Mouse (Mus musculus) liver, embryonic 14.5 days (tissue): Measurements from ENCODE around the gene Cacna1c. TPM values are rescaled to one million over a fixed set of nuclear protein-coding genes. Genes with fewer than 3 reads are reported as not detected.

Source experiments
- ATAC-seq: fragments of 200-750 bp; cut with Nextera tagmentation; 2 replicates; pipeline ENCODE4 v1.8.0; 2017; ENCODE audit warnings: moderate number of reproducible peaks, mild to moderate bottlenecking, moderate library complexity; ENCODE audit not compliant: insufficient read depth
- DNase-seq, 3 experiments: peaks; one replicate each; pipeline ENCODE4 v3.0.0-alpha.2; 2012 to 2013; ENCODE audit warnings: low read depth in 3 of 3, low spot score in 3 of 3
- H3K27ac ChIP-seq: fragments of 300-500 bp; sonication (generic); 2 replicates; pipeline ENCODE4 v1.5.1; 2014; ENCODE audit warnings: moderate library complexity, mild to moderate bottlenecking, control low read depth, inconsistent platforms
- H3K27me3 ChIP-seq: fragments of 300-500 bp; sonication (generic); 2 replicates; pipeline ENCODE4 v1.6.1; 2014; ENCODE audit warnings: mild to moderate bottlenecking, low read length, moderate library complexity; ENCODE audit not compliant: control insufficient read depth, insufficient read depth
- H3K36me3 ChIP-seq: fragments of 300-500 bp; sonication (generic); replicated peaks from 2 replicates; pipeline ENCODE4 v1.6.1; 2014; ENCODE audit warnings: low read depth; ENCODE audit not compliant: control insufficient read depth, insufficient read depth
- H3K4me1 ChIP-seq, 2 experiments: fragments of 200-500 bp in 1 of 2; fragments of 300-500 bp in 1 of 2; sonication (generic) in 1 of 2; replicated peaks; 2 replicates each; pipeline ENCODE4 v1.6.1; 2012 to 2014; ENCODE audit warnings: antibody characterized with exemption in 1 of 2, inconsistent platforms in 1 of 2, low read length in 1 of 2; ENCODE audit not compliant: control insufficient read depth in 2 of 2, insufficient read depth in 2 of 2
- H3K4me2 ChIP-seq: fragments of 300-500 bp; sonication (generic); 2 replicates; pipeline ENCODE4 v1.6.1; 2014; ENCODE audit warnings: low read depth, mild to moderate bottlenecking, control low read depth, moderate library complexity
- H3K4me3 ChIP-seq, 2 experiments: fragments of 200-500 bp in 1 of 2; fragments of 300-500 bp in 1 of 2; sonication (generic) in 1 of 2; 2 replicates each; pipeline ENCODE4 v1.5.1; 2012 to 2014; ENCODE audit warnings: low read depth in 2 of 2, low read length in 2 of 2, mild to moderate bottlenecking in 2 of 2, control low read depth in 1 of 2, inconsistent platforms in 1 of 2, moderate library complexity in 1 of 2; ENCODE audit not compliant: insufficient read depth in 1 of 2
- H3K9ac ChIP-seq: fragments of 300-500 bp; sonication (generic); replicated peaks from 2 replicates; pipeline ENCODE4 v1.6.1; 2014; ENCODE audit warnings: mild to moderate bottlenecking, control low read depth, moderate library complexity
- H3K9me3 ChIP-seq: fragments of 300-500 bp; sonication (generic); 2 replicates; pipeline ENCODE4 v1.6.1; 2016; ENCODE audit warnings: low read length, mixed read lengths; ENCODE audit not compliant: control insufficient read depth
- CTCF ChIP-seq: IDR thresholded peaks from 2 replicates; pipeline ENCODE4 v1.5.1; 2016; ENCODE audit warnings: antibody characterized with exemption, low read depth, control low read depth
- EP300 ChIP-seq: IDR thresholded peaks from 2 replicates; pipeline ENCODE4 v1.6.1; 2016; ENCODE audit warnings: antibody characterized with exemption, low read depth
- WGBS: fragments of 180-500 bp; shearing (Covaris S2); extraction: QIAGEN DNeasy Blood & Tissue Kit; methylation state at CpG from one replicate; pipeline ENCODE4 v1.1.7; 2014; ENCODE audit not compliant: insufficient replicate concordance; 5-methylcytosine and 5-hydroxymethylcytosine counted together
- polyA plus RNA-seq, 2 experiments: library from polyadenylated mRNA; depleted of rRNA in 1 of 2; stranded (reverse) in 1 of 2; unstranded in 1 of 2; fragments of >200 nt; fragmentation: Nextera tagmentation in 1 of 2; extraction: Ambion mirVana in 1 of 2; gene quantifications; 2 replicates each; pipeline versions ENCODE4 v1.2.1 to v1.2.3; 2012 to 2014

Cacna1c gene
- polyA plus RNA-seq, 2 experiments: 0.20 to 0.32 TPM

DNA sequence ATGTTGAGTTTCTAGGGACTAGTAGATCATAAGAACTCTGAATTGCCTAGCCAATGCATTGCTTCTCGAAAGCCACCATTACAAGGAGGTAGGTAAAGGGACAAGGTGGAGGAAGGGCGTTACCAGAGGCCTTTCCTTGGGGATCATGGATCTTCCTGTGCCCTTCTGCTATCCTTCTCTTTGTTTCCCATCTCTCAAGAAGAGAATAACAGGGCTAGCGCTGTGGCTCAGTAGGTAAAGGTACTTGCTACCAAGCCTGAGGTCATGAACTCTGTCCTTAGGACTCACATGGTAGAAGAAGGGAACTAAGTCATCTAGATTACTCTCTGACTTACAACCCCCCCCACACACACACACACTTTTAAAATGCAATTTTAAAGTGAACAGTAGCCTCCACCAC lies 69.2 kb downstream of the Cacna1c start:
- Histone ChIP-seq H3K9ac (no peak overlapping the region), H3K36me3 (no peaks in the 10 kb centered on the region), H3K4me3 (no peak overlapping the region), H3K27me3 (no peaks in the 10 kb centered on the region), H3K4me2 (no peak overlapping the region), H3K4me1 (no peaks in the 10 kb centered on the region), H3K9me3 (no peaks in the 10 kb centered on the region), H3K27ac (no peak overlapping the region)
- TF ChIP-seq EP300 (no peak), CTCF (no peak)
- ATAC-seq (no peak), DNase-seq (no peak)
- 53% methylated on average over 3 of the region's 3 CpGs for WGBS

DNA sequence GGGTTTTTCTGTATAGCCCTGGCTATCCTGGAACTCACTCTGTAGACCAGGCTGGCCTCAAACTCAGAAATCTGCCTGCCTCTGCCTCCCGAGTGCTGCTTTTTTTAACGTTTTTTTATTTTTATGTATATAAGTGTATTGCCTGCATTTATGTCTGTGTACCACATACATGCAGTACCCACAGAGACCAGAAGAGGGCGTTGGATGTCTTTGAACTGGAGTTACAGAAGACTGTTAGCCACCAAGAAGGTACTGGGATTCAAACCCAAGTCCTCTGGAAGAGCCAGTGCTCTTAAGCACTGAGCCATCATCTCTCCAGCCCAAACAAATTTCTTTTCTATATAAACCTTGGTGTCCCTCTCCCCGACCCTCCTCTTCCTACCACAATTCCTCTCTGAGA lies 77.8 kb downstream of the Cacna1c start:
- Histone ChIP-seq H3K27me3 (no peaks in the 10 kb centered on the region), H3K36me3 (no peaks in the 10 kb centered on the region), H3K9me3 (no peaks in the 10 kb centered on the region), H3K27ac (no peak overlapping the region), H3K4me1 (no peaks in the 10 kb centered on the region), H3K4me2 (no peak overlapping the region), H3K9ac (no peak overlapping the region), H3K4me3 (no peak overlapping the region)
- ATAC-seq (no peak), DNase-seq (no peak)
- 46% methylated on average over 4 of the region's 4 CpGs for WGBS
- TF ChIP-seq CTCF: peak; percentile 39
- no peak for TF ChIP-seq EP300

DNA sequence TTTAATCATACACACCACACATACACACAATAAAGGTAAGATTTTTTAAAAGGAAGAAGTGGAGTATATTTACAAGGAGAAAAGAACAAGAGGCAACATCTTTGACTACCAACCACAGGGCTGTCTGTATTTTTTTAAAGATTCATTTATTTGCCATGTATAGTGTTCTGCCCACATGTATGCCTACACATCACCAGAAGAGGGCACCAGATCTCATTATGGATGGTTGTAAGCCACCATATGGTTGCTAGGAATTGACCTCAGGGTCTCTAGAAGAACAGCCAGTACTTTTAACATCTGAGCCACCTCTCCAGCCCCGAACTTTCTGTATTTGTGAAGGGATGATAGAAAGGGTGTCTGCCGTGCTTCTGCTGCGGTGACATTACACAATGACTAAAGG lies 79.9 kb downstream of the Cacna1c start:
- Histone ChIP-seq H3K4me3 (no peak overlapping the region), H3K27ac (no peak overlapping the region), H3K4me2 (no peak overlapping the region), H3K4me1 (no peaks in the 10 kb centered on the region), H3K36me3 (no peaks in the 10 kb centered on the region), H3K9me3 (no peaks in the 10 kb centered on the region), H3K27me3 (no peaks in the 10 kb centered on the region; the same call in 1 of the 2 replicates), H3K9ac (no peak overlapping the region)
- ATAC-seq (no peak), DNase-seq (no peak)
- 71% methylated on average over 3 of the region's 3 CpGs for WGBS
- TF ChIP-seq CTCF (peak; percentile 21; the same call in 1 of the 2 replicates), EP300 (no peak)

DNA sequence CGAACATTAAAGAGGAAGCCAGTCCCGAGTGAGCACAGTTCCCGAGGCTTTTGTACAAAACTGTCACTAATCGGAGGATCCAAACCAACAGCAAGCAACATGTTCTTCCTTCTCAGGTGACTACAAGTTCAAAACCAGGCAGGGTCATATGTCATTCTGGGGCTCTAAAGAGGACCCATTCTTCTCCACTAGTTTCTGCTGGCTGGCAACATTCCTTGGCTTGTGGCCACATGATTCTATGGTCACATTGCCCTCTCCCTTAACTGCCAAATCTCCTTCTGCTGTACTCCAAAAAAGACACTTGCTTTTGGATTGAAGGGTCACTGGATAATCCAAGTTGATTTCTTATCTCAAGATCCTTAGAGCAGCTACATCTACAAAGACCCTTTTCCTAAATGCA lies 82.9 kb downstream of the Cacna1c start:
- H3K27me3 ChIP-seq: peaks cover 18% of the 10 kb centered on the region
- ATAC-seq (no peak), DNase-seq (no peak)
- H3K4me1 ChIP-seq: no peaks in the 10 kb centered on the region
- H3K9ac ChIP-seq: no peak overlapping the region
- no peak for TF ChIP-seq EP300
- no peak for TF ChIP-seq CTCF
- H3K4me2 ChIP-seq: no peak overlapping the region
- H3K27ac ChIP-seq: no peak overlapping the region
- no peaks in the 10 kb centered on the region for H3K36me3 ChIP-seq
- H3K4me3 ChIP-seq: no peak overlapping the region
- 63% methylated on average over 4 of the region's 4 CpGs for WGBS
- no peaks in the 10 kb centered on the region for H3K9me3 ChIP-seq

DNA sequence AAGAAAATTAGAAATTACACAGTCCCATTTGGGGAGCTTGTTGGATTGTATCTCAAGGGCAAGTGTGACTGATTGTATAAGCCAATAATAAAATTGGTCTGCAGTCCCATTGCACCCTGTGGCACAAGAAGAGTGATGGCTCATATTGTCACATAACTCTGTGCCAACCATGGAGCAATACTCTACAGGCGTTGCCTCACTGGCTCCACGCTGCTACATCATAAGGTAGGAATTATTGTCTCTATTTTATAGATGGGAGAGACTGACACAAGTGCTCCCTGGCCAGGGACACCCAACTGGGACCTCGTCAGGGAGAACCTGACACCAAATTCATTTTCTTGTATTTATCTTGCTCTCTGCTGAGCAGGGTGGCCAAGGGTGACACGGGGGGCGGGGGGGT lies 85.8 kb downstream of the Cacna1c start:
- Histone ChIP-seq H3K27ac (no peak overlapping the region), H3K4me1 (no peaks in the 10 kb centered on the region), H3K9ac (no peak overlapping the region), H3K4me2 (no peak overlapping the region), H3K36me3 (no peaks in the 10 kb centered on the region), H3K27me3 (peaks cover 48% of the 10 kb centered on the region), H3K9me3 (no peaks in the 10 kb centered on the region), H3K4me3 (no peak overlapping the region)
- TF ChIP-seq EP300 (no peak), CTCF (no peak)
- DNase-seq (no peak), ATAC-seq (no peak)
- WGBS: 54% methylated on average over 5 of the region's 5 CpGs
